Mouse (Mus musculus): ENCODE results near the gene Syndig1l. TPM values are rescaled to one million over a fixed set of nuclear protein-coding genes. Genes with fewer than 3 reads are reported as not detected.

Syndig1l gene
- polyA plus RNA-seq (2015; fragmentation: Nextera tagmentation; extraction: Ambion mirVana): not detected in 2 replicates

DNA sequence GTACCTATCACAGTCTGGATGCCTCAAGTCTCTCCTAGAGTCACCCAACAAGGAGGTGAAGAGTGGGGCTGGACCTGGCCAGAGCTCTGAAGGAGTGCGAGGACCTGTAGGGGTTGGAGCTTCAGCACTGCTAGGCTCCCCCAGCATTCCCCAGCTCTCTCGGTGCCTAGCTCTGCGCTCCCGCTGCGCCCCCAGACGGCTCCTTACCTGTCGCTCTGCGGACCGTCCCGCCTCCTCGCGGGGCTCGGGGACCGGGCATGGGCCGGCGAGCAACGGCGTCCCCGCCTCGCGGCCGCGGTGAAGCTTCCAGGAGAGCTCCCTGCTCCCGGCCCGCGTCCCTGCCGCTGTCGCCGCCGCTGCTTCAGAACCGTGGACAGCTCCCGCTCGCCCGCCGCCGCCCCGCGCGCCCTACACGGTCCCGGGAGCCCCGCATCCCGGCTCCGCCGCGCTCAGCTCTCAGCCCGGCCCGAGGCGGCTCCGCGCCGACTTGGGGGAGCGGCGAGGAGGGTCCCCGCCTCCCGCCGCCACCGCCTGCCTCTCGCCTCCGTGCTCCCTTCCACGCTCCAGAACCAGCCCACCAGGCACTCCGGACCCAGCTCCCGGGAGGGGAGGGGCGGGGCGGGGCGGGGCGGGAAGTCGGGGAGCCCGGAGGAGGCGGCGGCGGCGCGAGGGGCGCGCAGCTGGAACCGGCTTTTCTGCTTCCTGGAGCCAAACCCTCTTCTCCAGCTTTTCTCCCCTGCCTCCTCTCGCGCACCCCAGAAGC lies at the start of gene Syndig1l:
TSS of gene Syndig1l (minus strand) at position 513 of the 763 bp plus-strand sequence.
- H3K4me1 ChIP-seq (replicated peaks; ENCODE audit: insufficient read depth, low read length): no peaks in the 10 kb centered on the region
- H3K4me2 ChIP-seq (ENCODE audit: low read length): peak within 1 kb of the TSS; percentile 78
- H3K27ac ChIP-seq: no peak within 1 kb of the TSS
- peak within 1 kb of the TSS; percentile 39 for H3K4me3 ChIP-seq (replicated peaks; ENCODE audit: low read depth, low read length)
- no peak for TF ChIP-seq CTCF (IDR thresholded peaks at IDR 0.05; ENCODE audit: low read depth)
- H3K27me3 ChIP-seq (ENCODE audit: insufficient read depth, low read length): peaks cover 24% of the 10 kb centered on the region
- H3K9ac ChIP-seq (ENCODE audit: low read depth, low read length): no peak within 1 kb of the TSS
- WGBS: 1% methylated on average over 77 of the region's 79 CpGs
- H3K36me3 ChIP-seq (ENCODE audit: insufficient read depth, low read length): no peaks in the 10 kb centered on the region
- no peaks in the 10 kb centered on the region for H3K9me3 ChIP-seq (replicated peaks; ENCODE audit: low read length)
- ATAC-seq (replicated peaks; ENCODE audit: low FRiP score, low read depth): peak; percentile 49; the same call in 1 of the 2 replicates
- DNase-seq (ENCODE audit: low spot score): peak; percentile 76

DNA sequence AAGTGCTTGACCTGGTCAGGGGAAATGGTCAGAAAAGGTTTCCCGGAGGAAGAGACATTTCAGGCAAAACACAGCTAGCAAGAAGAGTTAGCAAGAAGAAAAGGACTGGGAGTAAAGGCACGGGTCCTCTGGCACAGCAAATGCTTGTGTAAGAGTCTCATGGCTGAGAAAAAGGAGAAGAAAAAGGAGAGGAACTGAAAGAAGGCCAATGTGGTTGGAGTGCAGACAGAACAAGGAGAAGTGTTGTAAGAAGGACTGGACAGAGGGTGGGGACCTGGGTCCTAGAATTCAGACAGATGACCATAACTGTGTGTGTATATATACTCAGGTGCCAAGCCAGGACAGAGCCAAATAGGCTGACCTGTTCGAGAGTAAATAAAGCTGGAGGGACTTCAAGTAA lies 49.5 kb upstream of the Syndig1l start:
- ATAC-seq (replicated peaks; ENCODE audit: low FRiP score, low read depth): no peak
- Histone ChIP-seq H3K9me3 (replicated peaks; ENCODE audit: low read length) (no peaks in the 10 kb centered on the region), H3K36me3 (ENCODE audit: insufficient read depth, low read length) (no peaks in the 10 kb centered on the region), H3K27me3 (ENCODE audit: insufficient read depth, low read length) (peaks cover 7% of the 10 kb centered on the region; the same call in 1 of the 2 replicates), H3K4me2 (ENCODE audit: low read length) (no peak overlapping the region), H3K4me3 (replicated peaks; ENCODE audit: low read depth, low read length) (no peak overlapping the region), H3K9ac (ENCODE audit: low read depth, low read length) (no peak overlapping the region), H3K27ac (no peak overlapping the region), H3K4me1 (replicated peaks; ENCODE audit: insufficient read depth, low read length) (no peaks in the 10 kb centered on the region)
- WGBS: 59% methylated on average over 3 of the region's 3 CpGs
- DNase-seq (ENCODE audit: low spot score): no peak
- no peak for TF ChIP-seq CTCF (IDR thresholded peaks at IDR 0.05; ENCODE audit: low read depth)

DNA sequence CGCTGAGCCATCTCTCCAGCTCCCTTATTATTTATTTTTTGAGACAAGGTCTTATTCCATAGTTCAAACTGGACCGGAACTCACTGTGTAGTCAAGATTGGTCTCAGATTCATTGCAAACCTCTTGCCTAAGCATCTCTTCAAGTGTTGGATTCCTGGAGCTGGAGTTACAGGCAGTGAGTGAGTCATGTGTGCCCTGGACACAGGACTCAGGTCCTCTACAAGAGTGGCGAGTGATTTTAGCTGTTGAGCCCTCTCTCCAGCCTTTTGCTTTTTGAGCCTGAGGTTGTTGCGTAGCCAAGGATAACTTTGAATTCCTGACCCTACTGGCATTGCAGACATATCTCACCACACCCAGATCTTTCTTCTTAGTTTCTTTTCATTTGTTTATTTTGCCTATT lies 47.1 kb upstream of the Syndig1l start:
- Histone ChIP-seq H3K4me2 (ENCODE audit: low read length) (no peak overlapping the region), H3K36me3 (ENCODE audit: insufficient read depth, low read length) (no peaks in the 10 kb centered on the region), H3K4me3 (replicated peaks; ENCODE audit: low read depth, low read length) (no peak overlapping the region), H3K27me3 (ENCODE audit: insufficient read depth, low read length) (no peaks in the 10 kb centered on the region), H3K9me3 (replicated peaks; ENCODE audit: low read length) (no peaks in the 10 kb centered on the region), H3K9ac (ENCODE audit: low read depth, low read length) (no peak overlapping the region), H3K27ac (no peak overlapping the region), H3K4me1 (replicated peaks; ENCODE audit: insufficient read depth, low read length) (no peaks in the 10 kb centered on the region)
- TF ChIP-seq CTCF (IDR thresholded peaks at IDR 0.05; ENCODE audit: low read depth): no peak
- ATAC-seq (replicated peaks; ENCODE audit: low FRiP score, low read depth) (no peak), DNase-seq (ENCODE audit: low spot score) (no peak)
- WGBS: 69% methylated on average over 4 of the region's 4 CpGs

DNA sequence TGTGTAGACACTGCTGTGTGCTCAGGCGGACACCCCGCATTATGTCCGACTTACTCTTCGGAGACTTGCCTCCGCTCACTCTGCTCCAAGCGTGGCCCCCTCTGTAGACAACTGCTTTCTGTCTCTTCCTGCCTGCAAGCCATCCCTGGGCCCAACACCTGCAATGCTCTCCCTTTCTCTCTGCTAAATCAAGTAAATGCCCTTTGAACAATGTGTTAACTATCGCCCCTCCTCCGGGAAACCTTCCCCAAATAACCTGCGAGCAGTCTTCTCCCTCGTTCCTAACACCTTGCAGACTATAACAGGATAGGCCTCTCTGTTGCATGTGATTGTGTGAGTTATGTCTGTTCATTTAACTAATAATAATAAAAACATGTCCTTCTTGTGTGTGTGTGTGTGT lies 44.9 kb upstream of the Syndig1l start:
- H3K4me2 ChIP-seq (ENCODE audit: low read length): no peak overlapping the region
- H3K36me3 ChIP-seq (ENCODE audit: insufficient read depth, low read length): no peaks in the 10 kb centered on the region
- WGBS: 78% methylated on average over 10 of the region's 10 CpGs
- ATAC-seq (replicated peaks; ENCODE audit: low FRiP score, low read depth) (no peak), DNase-seq (ENCODE audit: low spot score) (no peak)
- no peak overlapping the region for H3K4me3 ChIP-seq (replicated peaks; ENCODE audit: low read depth, low read length)
- no peak overlapping the region for H3K27ac ChIP-seq
- H3K27me3 ChIP-seq (ENCODE audit: insufficient read depth, low read length): no peaks in the 10 kb centered on the region
- H3K9ac ChIP-seq (ENCODE audit: low read depth, low read length): no peak overlapping the region
- TF ChIP-seq CTCF (IDR thresholded peaks at IDR 0.05; ENCODE audit: low read depth): no peak
- no peaks in the 10 kb centered on the region for H3K4me1 ChIP-seq (replicated peaks; ENCODE audit: insufficient read depth, low read length)
- no peaks in the 10 kb centered on the region for H3K9me3 ChIP-seq (replicated peaks; ENCODE audit: low read length)

DNA sequence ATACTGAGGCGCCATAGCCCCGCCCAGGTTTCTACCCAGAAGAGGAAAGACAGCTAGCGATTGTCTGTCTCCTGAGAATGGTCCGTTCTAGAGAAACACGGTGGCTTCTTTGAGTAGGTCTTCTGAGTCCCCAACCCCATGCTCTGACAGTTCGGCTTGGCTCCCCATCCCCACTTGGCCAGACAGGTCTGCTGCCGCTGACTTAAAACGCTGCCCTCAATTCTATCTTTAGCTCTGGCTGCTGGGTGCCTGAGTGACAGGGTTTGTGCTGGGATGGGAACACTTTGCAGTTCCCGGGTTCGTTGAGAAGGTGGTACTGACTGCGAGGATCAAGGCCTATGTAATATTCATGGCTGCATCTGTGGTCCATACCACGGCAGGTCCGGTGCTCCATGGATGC lies 34.7 kb upstream of the Syndig1l start:
- Histone ChIP-seq H3K36me3 (ENCODE audit: insufficient read depth, low read length) (no peaks in the 10 kb centered on the region), H3K9ac (ENCODE audit: low read depth, low read length) (no peak overlapping the region), H3K4me3 (replicated peaks; ENCODE audit: low read depth, low read length) (no peak overlapping the region), H3K27me3 (ENCODE audit: insufficient read depth, low read length) (no peaks in the 10 kb centered on the region), H3K4me1 (replicated peaks; ENCODE audit: insufficient read depth, low read length) (no peaks in the 10 kb centered on the region), H3K4me2 (ENCODE audit: low read length) (no peak overlapping the region), H3K27ac (no peak overlapping the region), H3K9me3 (replicated peaks; ENCODE audit: low read length) (no peaks in the 10 kb centered on the region)
- no peak for TF ChIP-seq CTCF (IDR thresholded peaks at IDR 0.05; ENCODE audit: low read depth)
- DNase-seq (ENCODE audit: low spot score) (no peak), ATAC-seq (replicated peaks; ENCODE audit: low FRiP score, low read depth) (no peak)
- 71% methylated on average over 13 of the region's 13 CpGs for WGBS

DNA sequence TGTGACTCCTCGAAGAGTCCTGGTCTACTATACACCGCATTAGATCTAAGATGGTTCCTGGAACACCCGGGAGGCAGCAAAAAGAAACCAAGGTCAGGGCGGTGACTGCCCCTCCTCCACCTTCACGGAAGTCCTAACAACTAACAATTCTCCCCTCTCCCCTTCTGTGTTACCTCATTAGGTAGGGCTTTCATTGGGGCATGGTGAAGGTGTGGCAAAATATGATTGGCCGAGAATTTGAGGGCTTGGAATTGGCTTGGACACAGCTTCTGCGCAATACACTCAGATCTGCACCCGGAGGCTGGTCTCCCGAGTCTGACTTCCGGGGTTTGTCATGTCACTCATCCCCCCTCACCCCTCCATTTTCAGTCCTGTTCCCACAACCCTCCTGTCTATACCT lies 29.8 kb upstream of the Syndig1l start:
- DNase-seq (ENCODE audit: low spot score): no peak
- H3K36me3 ChIP-seq (ENCODE audit: insufficient read depth, low read length): no peaks in the 10 kb centered on the region
- 84% methylated on average over 10 of the region's 10 CpGs for WGBS
- no peak overlapping the region for H3K4me3 ChIP-seq (replicated peaks; ENCODE audit: low read depth, low read length)
- H3K4me1 ChIP-seq (replicated peaks; ENCODE audit: insufficient read depth, low read length): no peaks in the 10 kb centered on the region
- H3K9me3 ChIP-seq (replicated peaks; ENCODE audit: low read length): no peaks in the 10 kb centered on the region
- ATAC-seq (replicated peaks; ENCODE audit: low FRiP score, low read depth): no peak
- TF ChIP-seq CTCF (IDR thresholded peaks at IDR 0.05; ENCODE audit: low read depth): no peak
- H3K4me2 ChIP-seq (ENCODE audit: low read length): no peak overlapping the region
- no peak overlapping the region for H3K9ac ChIP-seq (ENCODE audit: low read depth, low read length)
- H3K27me3 ChIP-seq (ENCODE audit: insufficient read depth, low read length): no peaks in the 10 kb centered on the region
- H3K27ac ChIP-seq: no peak overlapping the region

Measured in kidney, postnatal 0 days (tissue).